Mouse (Mus musculus) macrophage (primary cell): ENCODE results near the gene Gng7. TPM values are rescaled to one million over a fixed set of nuclear protein-coding genes. Genes with fewer than 3 reads are reported as not detected.

ENCODE experiments used
- H3K27ac ChIP-seq: fragments of 350-480 bp; formaldehyde crosslinking; 2 replicates; pipeline ENCODE4 v1.9.0; 2021
- H3K36me3 ChIP-seq: fragments of 350-480 bp; formaldehyde crosslinking; 2 replicates; pipeline ENCODE4 v1.9.0; 2021; ENCODE audit errors: inconsistent target
- H3K4me3 ChIP-seq: fragments of 350-480 bp; formaldehyde crosslinking; 2 replicates; pipeline ENCODE4 v1.9.0; 2021; ENCODE audit errors: inconsistent target
- H3K79me2 ChIP-seq: fragments of 350-480 bp; formaldehyde crosslinking; 2 replicates; pipeline ENCODE4 v1.9.0; 2021; ENCODE audit errors: inconsistent target
- WGBS: methylation state at CpG from one replicate; pipeline ENCODE4 v1.1.7; 2026; ENCODE audit warnings: inconsistent platforms; ENCODE audit not compliant: missing documents; 5-methylcytosine and 5-hydroxymethylcytosine counted together
- polyA plus RNA-seq: library from polyadenylated mRNA; stranded (reverse); fragments of 250-400 nt; gene quantifications from 3 replicates; pipeline ENCODE4 v1.2.4, GENCODE M21; 2018; ENCODE audit warnings: inconsistent platforms

Gng7 gene
- polyA plus RNA-seq, 1 experiment from 2014 or later = 0.93 TPM

GRCm38 (mm10) chr10:81018326-81018725 lies 3.6 kb upstream of the Gng7 start:
- no peak overlapping the region for H3K27ac ChIP-seq
- no peak overlapping the region for H3K4me3 ChIP-seq
- H3K79me2 ChIP-seq = no peaks in the 10 kb centered on the region
- 41% methylated on average over 10 of the region's 10 CpGs for WGBS
- H3K36me3 ChIP-seq = no peaks in the 10 kb centered on the region

GRCm38 (mm10) chr10:81016645-81017044 lies 1.9 kb upstream of the Gng7 start:
- no peaks in the 10 kb centered on the region for H3K36me3 ChIP-seq
- H3K79me2 ChIP-seq = no peaks in the 10 kb centered on the region
- H3K4me3 ChIP-seq = no peak overlapping the region
- no peak overlapping the region for H3K27ac ChIP-seq
- 7% methylated on average over 7 of the region's 7 CpGs for WGBS

- Histone ChIP-seq H3K79me2 (no peaks in the 10 kb centered on the region), H3K4me3 (no peak overlapping the region), H3K27ac (no peak overlapping the region), H3K36me3 (no peaks in the 10 kb centered on the region)
- WGBS = 100% methylated on average over 2 of the region's 2 CpGs
Observed at GRCm38 (mm10) chr10:81015666-81016065, 921 bp upstream of the Gng7 start.

GRCm38 (mm10) chr10:81010851-81011250 lies 3.9 kb downstream of the Gng7 start:
- 83% methylated on average over 6 of the region's 6 CpGs for WGBS
- Histone ChIP-seq H3K79me2 (no peaks in the 10 kb centered on the region), H3K4me3 (no peak overlapping the region), H3K27ac (no peak overlapping the region), H3K36me3 (no peaks in the 10 kb centered on the region)

- H3K4me3 ChIP-seq = no peak overlapping the region
- no peak overlapping the region for H3K27ac ChIP-seq
- 51% methylated on average over 7 of the region's 7 CpGs for WGBS
- no peaks in the 10 kb centered on the region for H3K36me3 ChIP-seq
- H3K79me2 ChIP-seq = no peaks in the 10 kb centered on the region
Observed at GRCm38 (mm10) chr10:81007240-81007639, 7.5 kb downstream of the Gng7 start.

- Histone ChIP-seq H3K27ac (no peak overlapping the region), H3K79me2 (no peaks in the 10 kb centered on the region), H3K4me3 (no peak overlapping the region), H3K36me3 (no peaks in the 10 kb centered on the region)
- WGBS = 92% methylated on average over 7 of the region's 7 CpGs
Observed at GRCm38 (mm10) chr10:81006005-81006677, 8.6 kb downstream of the Gng7 start.

GRCm38 (mm10) chr10:81001161-81001560 lies 13.6 kb downstream of the Gng7 start:
- Histone ChIP-seq H3K4me3 (no peak overlapping the region), H3K79me2 (no peaks in the 10 kb centered on the region), H3K36me3 (no peaks in the 10 kb centered on the region), H3K27ac (no peak overlapping the region)
- WGBS = 82% methylated on average over 10 of the region's 10 CpGs

GRCm38 (mm10) chr10:81000197-81001062 lies 14.3 kb downstream of the Gng7 start:
- Histone ChIP-seq H3K79me2 (no peaks in the 10 kb centered on the region), H3K36me3 (no peaks in the 10 kb centered on the region), H3K27ac (no peak overlapping the region), H3K4me3 (no peak overlapping the region)
- 40% methylated on average over 28 of the region's 28 CpGs for WGBS

GRCm38 (mm10) chr10:80999362-81000196 lies 15.2 kb downstream of the Gng7 start:
- H3K4me3 ChIP-seq = no peak overlapping the region
- H3K27ac ChIP-seq = no peak overlapping the region
- H3K36me3 ChIP-seq = no peaks in the 10 kb centered on the region
- no peaks in the 10 kb centered on the region for H3K79me2 ChIP-seq
- WGBS = 23% methylated on average over 36 of the region's 37 CpGs

GRCm38 (mm10) chr10:80998778-80999177 lies 16.0 kb downstream of the Gng7 start:
- Histone ChIP-seq H3K27ac (no peak overlapping the region), H3K4me3 (no peak overlapping the region), H3K79me2 (no peaks in the 10 kb centered on the region), H3K36me3 (no peaks in the 10 kb centered on the region)
- 5% methylated on average over 12 of the region's 12 CpGs for WGBS

- WGBS = 49% methylated on average over 14 of the region's 14 CpGs
Observed at GRCm38 (mm10) chr10:80998021-80998420, 16.7 kb downstream of the Gng7 start.

GRCm38 (mm10) chr10:80997332-80997731 lies 17.4 kb downstream of the Gng7 start:
- Histone ChIP-seq H3K36me3 (no peaks in the 10 kb centered on the region), H3K27ac (no peak overlapping the region), H3K79me2 (no peaks in the 10 kb centered on the region), H3K4me3 (no peak overlapping the region)
- WGBS = 89% methylated on average over 8 of the region's 8 CpGs

More at GRCm38 (mm10) chr10:80998021-80998420, 16.7 kb downstream of the Gng7 start:
- Histone ChIP-seq H3K36me3 (no peaks in the 10 kb centered on the region), H3K79me2 (no peaks in the 10 kb centered on the region), H3K27ac (no peak overlapping the region), H3K4me3 (no peak overlapping the region)

GRCm38 (mm10) chr10:80996501-80996900 lies 18.2 kb downstream of the Gng7 start:
- Histone ChIP-seq H3K4me3 (no peak overlapping the region), H3K36me3 (no peaks in the 10 kb centered on the region), H3K79me2 (no peaks in the 10 kb centered on the region), H3K27ac (no peak overlapping the region)
- 91% methylated on average over 8 of the region's 8 CpGs for WGBS

- no peak overlapping the region for H3K27ac ChIP-seq
Observed at GRCm38 (mm10) chr10:80995091-80995632, 19.6 kb downstream of the Gng7 start.

More at GRCm38 (mm10) chr10:80995091-80995632, 19.6 kb downstream of the Gng7 start:
- WGBS = 11% methylated on average over 21 of the region's 21 CpGs
- Histone ChIP-seq H3K79me2 (no peaks in the 10 kb centered on the region), H3K4me3 (no peak overlapping the region), H3K36me3 (no peaks in the 10 kb centered on the region)
